Mouse (Mus musculus): ENCODE data around the gene Mme.

Mme gene

DNA sequence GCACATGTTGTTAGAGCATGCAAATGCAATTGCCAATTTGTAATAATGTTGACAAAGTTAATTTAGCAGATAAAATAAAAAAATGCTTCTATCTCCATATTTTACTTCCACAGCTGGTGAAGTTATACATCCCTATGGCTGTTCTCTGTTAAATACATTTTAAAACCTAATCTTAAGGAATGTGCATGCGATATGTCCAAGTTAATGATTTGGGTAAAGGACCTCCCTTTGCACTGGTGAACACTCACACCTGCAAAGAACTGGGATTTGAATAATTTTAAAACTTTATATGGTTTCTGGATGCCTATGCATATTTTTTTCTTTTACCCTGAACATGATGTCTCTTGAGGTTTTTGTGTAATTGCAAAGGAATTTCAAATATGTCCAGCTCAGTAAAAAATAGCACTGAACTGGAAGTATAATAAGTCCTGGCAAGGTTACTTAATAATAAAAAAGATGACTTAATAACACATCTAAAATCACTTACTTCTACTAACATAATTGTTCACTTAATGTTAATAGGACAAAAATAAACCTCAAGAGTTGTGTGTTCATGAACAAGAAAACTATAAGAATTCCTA is 110.4 kb downstream of the Mme start:
- no peak for DNase-seq

- DNase-seq, result no peak
These were observed 118.2 kb downstream of the Mme start for GRCm38 (mm10) chr3:63359512-63359911.

GRCm38 (mm10) chr3:63384989-63385388 is 143.7 kb downstream of the Mme start:
- peak in 1 of 2 experiments; percentile 38 for DNase-seq

DNA sequence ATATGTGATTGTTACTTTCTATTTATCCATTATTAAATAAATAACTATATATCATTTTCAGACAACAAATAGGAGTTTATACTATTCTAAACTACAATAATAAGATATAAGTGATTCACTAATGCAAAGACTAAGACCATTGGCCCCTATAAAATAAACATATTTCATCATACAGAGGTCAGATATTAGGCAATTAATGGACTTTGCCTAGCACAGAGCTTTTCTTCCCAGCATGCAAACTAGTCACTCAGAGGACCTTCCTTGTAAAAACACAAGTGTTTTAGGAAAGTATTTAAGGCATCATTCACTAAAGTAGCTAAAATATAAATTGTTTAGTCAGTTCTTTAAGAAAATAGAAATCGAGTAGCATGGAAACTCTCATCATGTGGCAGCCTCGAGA is 149.4 kb downstream of the Mme start:
- no peak for DNase-seq

GRCm38 (mm10) chr3:63391348-63391747 is 150.0 kb downstream of the Mme start:
- DNase-seq, result no peak

- DNase-seq, result no peak
These were observed 153.1 kb downstream of the Mme start for GRCm38 (mm10) chr3:63394424-63394941.

- DNase-seq, result no peak
These were observed 156.8 kb downstream of the Mme start for GRCm38 (mm10) chr3:63398171-63398570.

DNA sequence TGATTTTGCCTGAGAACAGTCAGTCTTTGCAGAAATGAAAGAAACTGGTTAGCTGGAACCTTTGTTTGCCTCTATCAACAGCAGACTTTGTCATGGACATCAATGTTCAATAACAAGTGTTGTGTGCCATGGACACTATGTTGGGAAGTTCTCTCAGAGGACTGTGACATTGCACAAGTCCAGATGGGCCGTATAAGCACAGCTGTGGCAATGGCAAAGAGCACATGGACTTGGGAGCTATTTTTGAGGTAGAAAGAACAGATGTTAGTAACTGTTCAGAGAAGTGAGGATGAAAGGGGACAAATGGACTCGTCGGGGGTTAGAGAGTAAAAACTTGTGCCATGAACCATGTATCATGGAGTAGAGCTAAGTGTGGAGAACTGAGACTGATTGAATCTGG is 165.1 kb downstream of the Mme start:
- no peak for DNase-seq

GRCm38 (mm10) chr3:63411006-63411405 is 169.7 kb downstream of the Mme start:
- no peak for DNase-seq

GRCm38 (mm10) chr3:63412220-63412937 is 171.0 kb downstream of the Mme start:
- no peak for DNase-seq

- peak in 1 of 2 experiments; percentile 2 for DNase-seq
These were observed 171.9 kb downstream of the Mme start for GRCm38 (mm10) chr3:63413046-63413911.

DNA sequence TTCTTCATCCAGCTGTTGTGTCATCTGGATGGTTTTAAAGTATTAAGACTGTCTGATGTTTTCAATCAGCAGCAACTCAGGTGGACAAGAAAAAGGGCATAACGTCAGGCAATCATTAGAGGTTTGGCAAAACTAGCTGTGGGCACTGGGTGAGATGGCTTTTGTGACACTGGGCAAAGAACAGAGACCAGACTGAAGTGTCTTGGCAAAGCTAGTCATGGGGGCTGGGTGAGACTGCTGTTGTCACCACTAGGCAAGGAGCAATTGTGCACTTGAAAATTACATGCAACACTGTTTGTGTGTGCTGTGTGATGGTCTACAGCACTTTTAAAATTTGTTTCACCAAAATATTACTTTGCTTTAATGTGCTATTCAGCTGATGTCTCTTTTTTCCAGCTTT is 175.9 kb downstream of the Mme start:
- DNase-seq, result peak; percentile 32 to 47

DNA sequence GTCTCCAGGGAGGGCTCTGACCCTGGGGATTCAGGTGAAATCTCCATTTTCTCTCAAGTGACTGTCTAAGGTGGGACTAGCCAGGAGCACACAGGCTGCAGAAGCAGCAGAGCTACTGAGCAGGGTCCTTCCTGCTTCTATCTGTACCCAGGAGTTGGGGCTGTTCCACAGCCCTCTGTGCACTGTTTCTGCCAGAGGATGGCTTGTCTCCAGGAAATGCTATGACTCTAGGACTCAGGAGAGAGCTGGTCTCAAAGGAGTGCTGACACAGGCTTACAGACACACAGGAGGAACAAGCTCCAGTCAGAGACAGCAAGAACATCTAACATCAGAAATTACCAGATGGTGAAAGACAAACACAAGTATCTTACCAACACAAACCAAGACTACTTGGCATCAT is 176.4 kb downstream of the Mme start:
- peak in 1 of 2 experiments; percentile 10 for DNase-seq

DNA sequence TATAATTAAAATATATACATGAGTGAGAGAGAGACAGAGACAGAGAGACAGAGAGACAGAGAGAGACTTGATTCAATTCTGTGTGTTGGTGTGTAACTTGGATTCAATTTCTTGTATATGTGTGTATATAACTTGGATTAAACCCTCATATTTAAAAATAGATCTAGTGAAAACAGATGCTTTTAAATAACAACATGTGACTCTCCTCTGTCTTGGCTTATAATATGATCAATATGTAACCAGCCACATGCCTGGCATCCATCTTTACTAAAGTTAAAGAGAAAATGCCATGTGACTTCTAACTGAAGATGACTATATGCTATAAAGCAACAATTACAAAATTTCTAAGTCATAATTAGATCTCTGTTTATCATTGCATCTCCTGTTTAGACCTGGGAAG is 182.2 kb downstream of the Mme start:
- no peak for DNase-seq
